Mouse (Mus musculus) kidney, embryonic 15.5 days (tissue): ENCODE measurements around the gene Mprip. TPM values are rescaled to one million over a fixed set of nuclear protein-coding genes. Genes with fewer than 3 reads are reported as not detected.
A peak's percentile ranks its signal among the peaks of the same experiment; 100 is the strongest.
"Not testable (repeated sequence)": the region's sequence is repeated elsewhere in the genome, so short reads cannot be mapped to it uniquely, and the experiment has no call there.

ENCODE experiments used
- ATAC-seq: fragments of 200-750 bp; cut with Nextera tagmentation; replicated peaks from 2 replicates; pipeline ENCODE4 v1.8.0; 2017; ENCODE audit warnings: moderate TSS enrichment; ENCODE audit not compliant: low FRiP score
- H3K27ac ChIP-seq: fragments of 300-500 bp; sonication (generic); 2 replicates; pipeline ENCODE4 v1.5.1; 2015; ENCODE audit warnings: mild to moderate bottlenecking, inconsistent platforms
- H3K27me3 ChIP-seq: fragments of 300-500 bp; sonication (generic); 2 replicates; pipeline ENCODE4 v1.6.1; 2015; ENCODE audit warnings: inconsistent platforms
- H3K36me3 ChIP-seq: fragments of 300-500 bp; sonication (generic); 2 replicates; pipeline ENCODE4 v1.6.1; 2015; ENCODE audit warnings: inconsistent platforms
- H3K4me1 ChIP-seq: fragments of 300-500 bp; sonication (generic); 2 replicates; pipeline ENCODE4 v1.6.1; 2015; ENCODE audit warnings: inconsistent platforms
- H3K4me2 ChIP-seq: fragments of 300-500 bp; sonication (generic); 2 replicates; pipeline ENCODE4 v1.6.1; 2015; ENCODE audit warnings: moderate library complexity, mild to moderate bottlenecking, inconsistent platforms
- H3K4me3 ChIP-seq: fragments of 300-500 bp; sonication (generic); replicated peaks from 2 replicates; pipeline ENCODE4 v1.5.1; 2015; ENCODE audit warnings: mild to moderate bottlenecking, inconsistent platforms
- H3K9ac ChIP-seq: fragments of 300-500 bp; sonication (generic); 2 replicates; pipeline ENCODE4 v1.6.1; 2015; ENCODE audit warnings: mild to moderate bottlenecking, inconsistent platforms
- H3K9me3 ChIP-seq: fragments of 300-500 bp; sonication (generic); replicated peaks from 2 replicates; pipeline ENCODE4 v1.6.1; 2016; ENCODE audit warnings: inconsistent platforms
- WGBS: fragments of 180-500 bp; shearing (Covaris S2); methylation state at CpG from one replicate; pipeline ENCODE4 v1.1.7; 2015; ENCODE audit warnings: mixed read lengths; 5-methylcytosine and 5-hydroxymethylcytosine counted together
- polyA plus RNA-seq: library from polyadenylated mRNA; unstranded; fragments of >200 nt; fragmentation: Nextera tagmentation; extraction: Ambion mirVana; gene quantifications from 2 replicates; pipeline ENCODE4 v1.2.1, GENCODE M21; 2015

Mprip gene
- 46.7 and 51.3 TPM in 2 replicates for polyA plus RNA-seq

DNA sequence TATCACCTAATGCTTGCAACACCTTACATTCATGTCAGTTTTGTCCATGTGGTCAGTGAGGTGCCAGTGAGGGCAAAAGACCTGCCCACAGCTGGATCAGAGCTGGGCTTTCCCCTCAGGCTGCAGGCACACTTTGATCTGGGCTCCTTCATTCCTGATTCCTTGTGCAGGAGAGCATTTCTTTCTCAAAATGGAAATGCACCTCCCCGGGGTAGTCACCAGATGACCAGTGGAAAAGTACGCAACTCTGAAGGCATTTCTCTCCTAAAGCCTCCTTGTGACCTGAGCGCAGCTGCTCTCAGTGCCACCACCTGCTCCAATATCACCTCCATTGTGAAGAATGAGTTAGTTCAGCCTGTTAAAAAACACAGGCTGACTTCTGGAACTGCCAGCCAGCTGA is at the start of gene Mprip:
Mprip (plus strand) TSS at position 301 of the 400 bp plus-strand sequence.
- no peaks in the 10 kb centered on the region for H3K9me3 ChIP-seq
- peak within 1 kb of the TSS; percentile 51 for H3K9ac ChIP-seq
- ATAC-seq = no peak
- peaks cover 42% of the 10 kb centered on the region for H3K4me1 ChIP-seq
- H3K4me2 ChIP-seq = peak within 1 kb of the TSS; percentile 88
- H3K4me3 ChIP-seq = peak within 1 kb of the TSS; percentile 84
- no peaks in the 10 kb centered on the region for H3K27me3 ChIP-seq
- peak within 1 kb of the TSS; percentile 94 for H3K27ac ChIP-seq
- 64% methylated on average over 3 of the region's 3 CpGs for WGBS
- no peaks in the 10 kb centered on the region for H3K36me3 ChIP-seq

DNA sequence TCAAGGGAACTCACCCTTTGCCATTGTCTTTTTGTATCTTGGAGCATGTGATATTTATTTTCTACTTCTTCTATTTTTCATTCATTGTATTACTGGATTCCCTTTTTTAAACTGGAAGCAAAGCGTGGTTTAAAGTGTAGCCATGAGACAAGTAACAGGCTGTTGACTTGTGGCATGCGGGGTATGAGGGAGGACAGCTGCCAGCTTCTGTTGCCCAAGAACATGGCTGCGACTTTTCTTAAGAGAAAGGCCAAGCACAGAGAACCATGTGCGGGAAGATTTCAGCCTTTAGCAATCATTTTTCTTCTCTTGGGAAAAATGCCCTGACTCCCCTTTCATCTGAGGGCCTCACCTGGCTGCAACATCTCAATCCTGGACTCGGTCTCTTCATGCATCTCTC is 49.5 kb upstream of the Mprip start:
- Histone ChIP-seq H3K36me3 (no peaks in the 10 kb centered on the region), H3K4me1 (no peaks in the 10 kb centered on the region), H3K27me3 (no peaks in the 10 kb centered on the region), H3K4me3 (no peak overlapping the region), H3K9me3 (no peaks in the 10 kb centered on the region), H3K27ac (no peak overlapping the region), H3K4me2 (no peak overlapping the region), H3K9ac (no peak overlapping the region)
- no peak for ATAC-seq
- 81% methylated on average over 5 of the region's 5 CpGs for WGBS

DNA sequence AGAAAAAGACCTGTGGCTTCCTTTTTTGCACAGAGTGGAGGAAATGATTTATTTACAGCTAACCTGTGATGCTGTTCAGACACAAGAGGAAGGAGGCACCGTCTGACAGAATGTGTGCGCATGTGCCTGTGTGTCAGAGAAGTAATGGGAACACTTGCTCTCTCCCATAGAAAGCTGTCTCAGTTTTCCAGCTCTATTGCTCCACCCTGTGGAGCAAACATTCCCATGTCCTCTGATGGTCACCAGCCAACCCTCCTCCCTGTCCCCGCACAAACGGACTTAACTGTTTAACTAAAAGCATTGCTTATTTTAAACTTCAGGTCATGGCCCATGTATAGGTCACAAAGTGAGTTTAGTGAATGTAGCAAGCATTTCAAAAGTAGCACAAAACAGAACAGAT is 47.0 kb upstream of the Mprip start:
- Histone ChIP-seq H3K36me3 (no peaks in the 10 kb centered on the region), H3K4me2 (no peak overlapping the region), H3K27ac (no peak overlapping the region), H3K4me1 (no peaks in the 10 kb centered on the region), H3K4me3 (no peak overlapping the region), H3K9ac (no peak overlapping the region), H3K27me3 (no peaks in the 10 kb centered on the region), H3K9me3 (no peaks in the 10 kb centered on the region)
- 32% methylated on average over 4 of the region's 4 CpGs for WGBS
- no peak for ATAC-seq

DNA sequence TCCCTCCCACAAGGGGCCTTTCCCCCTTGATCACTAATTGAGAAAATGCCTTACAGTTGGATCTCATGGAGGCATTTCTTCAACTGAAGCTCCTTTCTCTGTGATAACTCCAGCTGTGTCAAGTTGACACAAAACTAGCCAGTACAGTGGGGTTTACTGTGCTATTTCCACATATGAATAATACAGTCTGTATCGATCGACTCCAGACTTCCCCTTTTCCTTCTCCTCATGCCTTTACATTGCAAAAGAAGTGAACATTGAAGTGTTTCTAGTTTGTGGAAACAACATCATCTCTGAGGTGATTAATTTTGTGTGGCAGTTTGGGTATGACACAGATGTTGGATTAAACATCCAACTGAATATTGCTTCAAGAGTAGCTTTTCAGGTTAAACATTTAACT is 44.1 kb upstream of the Mprip start:
- H3K36me3 ChIP-seq, H3K4me1 ChIP-seq, H3K4me2 ChIP-seq, H3K27me3 ChIP-seq, H3K27ac ChIP-seq, ATAC-seq, H3K9ac ChIP-seq, H3K9me3 ChIP-seq, H3K4me3 ChIP-seq: not testable (repeated sequence)
- 91% methylated on average over 2 of the region's 2 CpGs for WGBS

DNA sequence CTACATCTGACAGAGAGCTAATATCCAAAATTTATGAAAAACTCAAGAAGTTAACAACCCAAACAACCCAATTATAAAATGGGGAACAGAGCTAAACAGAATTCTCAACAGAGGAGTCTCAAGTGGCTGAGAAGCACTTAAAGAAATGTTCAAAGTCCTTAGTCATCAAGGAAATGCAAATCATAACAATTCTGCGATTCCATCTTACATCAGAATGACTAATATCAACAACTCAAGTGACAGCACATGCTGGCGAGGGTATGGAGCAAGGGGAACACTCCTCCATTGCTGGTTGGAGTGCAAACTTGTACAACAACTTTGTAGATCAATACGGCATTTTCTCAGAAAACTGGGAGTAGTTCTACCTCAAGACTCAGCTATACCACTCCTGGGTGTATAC is 38.9 kb upstream of the Mprip start:
- WGBS = 76% methylated on average over 3 of the region's 3 CpGs
- ATAC-seq = no peak

DNA sequence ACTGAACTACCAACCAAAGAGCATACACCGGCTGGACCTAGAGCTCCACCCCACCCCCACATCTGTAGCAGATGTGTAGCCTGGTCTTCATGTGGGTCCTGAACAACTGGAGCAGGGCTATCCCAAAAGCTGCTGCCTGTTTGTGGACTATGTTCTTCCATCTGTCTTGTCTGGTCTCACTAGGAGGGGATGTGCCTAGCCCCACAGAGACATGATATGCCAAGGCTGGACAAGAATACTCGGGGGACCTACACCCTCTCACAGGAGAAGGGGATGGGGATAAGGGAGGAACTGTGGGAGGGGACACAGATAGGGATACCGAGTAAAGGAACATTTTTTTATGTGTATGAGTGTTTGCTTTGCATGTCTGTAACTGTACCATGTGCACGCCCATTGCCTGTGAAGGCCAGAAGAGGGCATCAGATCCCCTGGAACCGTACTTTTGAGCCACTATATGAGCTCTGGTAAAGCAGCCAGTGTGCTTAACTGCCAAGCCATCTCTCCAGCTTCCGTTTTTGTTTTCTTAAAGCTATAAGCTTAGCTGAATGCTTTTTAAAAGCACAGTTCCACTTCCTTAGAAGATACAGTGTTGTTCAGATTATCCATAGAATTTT is 37.0 kb upstream of the Mprip start:
- no peaks in the 10 kb centered on the region for H3K4me1 ChIP-seq
- no peak overlapping the region for H3K27ac ChIP-seq
- H3K4me2 ChIP-seq = no peak overlapping the region
- no peak overlapping the region for H3K4me3 ChIP-seq
- 0 out of 2 replicates have a peak, but pooled peaks have one; percentile 33 for ATAC-seq
- H3K9ac ChIP-seq = no peak overlapping the region
- WGBS = 30% methylated on average over 6 of the region's 6 CpGs
- H3K9me3 ChIP-seq = no peaks in the 10 kb centered on the region
- H3K36me3 ChIP-seq = no peaks in the 10 kb centered on the region
- H3K27me3 ChIP-seq = peaks cover 9% of the 10 kb centered on the region; the same call in 1 of the 2 replicates

More for the DNA sequence above, 38.9 kb upstream of the Mprip start:
- H3K27ac ChIP-seq = no peak overlapping the region
- H3K4me3 ChIP-seq = no peak overlapping the region
- H3K9me3 ChIP-seq = no peaks in the 10 kb centered on the region
- H3K4me2 ChIP-seq = no peak overlapping the region
- no peak overlapping the region for H3K9ac ChIP-seq
- H3K36me3 ChIP-seq = no peaks in the 10 kb centered on the region
- H3K27me3 ChIP-seq = peaks cover 9% of the 10 kb centered on the region; the same call in 1 of the 2 replicates
- no peaks in the 10 kb centered on the region for H3K4me1 ChIP-seq

DNA sequence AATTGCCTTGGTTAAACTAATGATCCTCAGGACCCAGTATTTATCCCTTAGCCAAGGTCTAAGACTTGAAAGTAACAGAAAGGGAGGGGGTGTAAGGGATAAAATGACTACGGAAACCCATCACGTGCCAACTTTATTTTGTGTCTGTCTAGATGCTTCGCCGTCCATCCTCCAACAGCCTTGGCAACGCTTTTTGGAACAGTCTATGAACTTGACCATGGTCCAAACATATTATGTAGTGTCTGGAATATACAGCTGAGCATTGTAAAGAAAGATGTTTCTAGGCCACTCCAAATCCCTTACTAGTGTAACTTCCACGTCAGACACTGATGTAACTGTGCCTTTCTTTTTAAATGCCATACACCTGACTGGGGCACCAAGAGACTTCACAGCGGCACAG is 34.9 kb upstream of the Mprip start:
- no peaks in the 10 kb centered on the region for H3K9me3 ChIP-seq
- no peaks in the 10 kb centered on the region for H3K36me3 ChIP-seq
- H3K9ac ChIP-seq = no peak overlapping the region
- H3K27ac ChIP-seq = no peak overlapping the region
- peaks cover 9% of the 10 kb centered on the region; the same call in 1 of the 2 replicates for H3K27me3 ChIP-seq
- 84% methylated on average over 7 of the region's 7 CpGs for WGBS
- no peak overlapping the region for H3K4me3 ChIP-seq
- no peak for ATAC-seq
- no peak overlapping the region for H3K4me2 ChIP-seq
- no peaks in the 10 kb centered on the region for H3K4me1 ChIP-seq

DNA sequence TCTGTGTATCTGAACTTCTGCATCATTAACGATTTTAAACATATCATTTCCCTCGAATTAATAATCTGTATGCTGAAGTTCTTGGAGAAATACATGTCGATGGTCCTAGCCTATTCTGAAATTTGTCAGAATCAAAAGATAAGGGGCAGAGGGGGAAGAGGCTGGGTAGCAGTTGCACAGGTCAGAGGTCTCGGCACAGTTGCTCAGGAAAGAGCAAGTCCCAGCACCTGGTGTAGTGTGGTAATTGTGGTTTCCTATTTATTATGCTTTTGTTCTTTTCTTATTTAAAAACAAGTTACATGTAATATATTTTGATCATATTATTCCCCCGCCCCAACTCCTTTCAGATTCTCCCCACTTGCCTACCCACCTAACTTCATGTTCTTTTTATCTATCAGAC is 32.9 kb upstream of the Mprip start:
- ATAC-seq = no peak
- 79% methylated on average over 5 of the region's 5 CpGs for WGBS

DNA sequence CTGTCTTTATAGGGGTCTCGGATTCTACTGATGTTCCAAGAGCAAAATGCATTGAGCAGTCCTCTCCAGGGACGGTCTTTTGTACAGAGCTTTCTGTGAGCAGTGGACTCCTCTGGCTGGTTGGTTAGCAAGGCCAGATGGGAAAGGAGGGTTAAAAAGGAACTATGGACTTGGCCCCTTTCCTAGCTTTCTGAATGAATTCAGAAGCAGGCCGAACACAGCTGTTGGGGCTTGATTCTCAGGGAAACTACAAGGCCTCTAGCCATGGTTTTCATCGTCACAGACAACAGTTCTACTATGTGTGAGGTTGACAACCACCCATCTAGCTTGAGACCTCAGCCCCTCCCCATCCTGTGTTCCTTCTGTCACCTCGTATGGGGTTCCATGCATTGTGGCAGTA is 31.2 kb upstream of the Mprip start:
- no peaks in the 10 kb centered on the region for H3K36me3 ChIP-seq
- no peaks in the 10 kb centered on the region for H3K27me3 ChIP-seq
- ATAC-seq = no peak
- no peaks in the 10 kb centered on the region for H3K9me3 ChIP-seq
- H3K4me1 ChIP-seq = no peaks in the 10 kb centered on the region
- no peak overlapping the region for H3K9ac ChIP-seq
- no peak overlapping the region for H3K27ac ChIP-seq
- no peak overlapping the region for H3K4me2 ChIP-seq
- 75% methylated on average over 5 of the region's 5 CpGs for WGBS
- H3K4me3 ChIP-seq = no peak overlapping the region

More for the DNA sequence above, 32.9 kb upstream of the Mprip start:
- H3K4me2 ChIP-seq = no peak overlapping the region
- no peaks in the 10 kb centered on the region for H3K4me1 ChIP-seq
- H3K9me3 ChIP-seq = no peaks in the 10 kb centered on the region
- no peaks in the 10 kb centered on the region for H3K36me3 ChIP-seq
- H3K4me3 ChIP-seq = no peak overlapping the region
- no peak overlapping the region for H3K9ac ChIP-seq
- no peak overlapping the region for H3K27ac ChIP-seq
- H3K27me3 ChIP-seq = peaks cover 4% of the 10 kb centered on the region; the same call in 1 of the 2 replicates

DNA sequence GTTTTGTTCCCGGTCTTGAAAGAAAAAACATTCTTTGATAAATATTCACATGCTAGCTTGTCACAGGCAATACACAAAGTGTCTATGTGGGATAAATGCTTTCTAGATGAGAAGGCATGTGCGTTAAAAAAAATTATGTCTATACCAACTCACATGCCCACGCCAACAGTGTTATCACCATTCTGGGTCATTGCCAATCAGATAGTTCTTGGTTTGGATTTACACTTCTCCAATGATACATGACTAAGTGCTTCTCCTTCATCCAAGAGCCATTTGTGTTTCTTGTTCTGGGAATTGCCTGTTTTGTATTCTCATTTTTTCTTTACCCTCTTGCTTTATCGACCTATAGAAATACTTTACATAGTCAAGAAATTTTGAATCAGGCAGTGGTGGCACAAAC is 29.1 kb upstream of the Mprip start:
- 82% methylated on average over 4 of the region's 4 CpGs for WGBS
- H3K9ac ChIP-seq = no peak overlapping the region

DNA sequence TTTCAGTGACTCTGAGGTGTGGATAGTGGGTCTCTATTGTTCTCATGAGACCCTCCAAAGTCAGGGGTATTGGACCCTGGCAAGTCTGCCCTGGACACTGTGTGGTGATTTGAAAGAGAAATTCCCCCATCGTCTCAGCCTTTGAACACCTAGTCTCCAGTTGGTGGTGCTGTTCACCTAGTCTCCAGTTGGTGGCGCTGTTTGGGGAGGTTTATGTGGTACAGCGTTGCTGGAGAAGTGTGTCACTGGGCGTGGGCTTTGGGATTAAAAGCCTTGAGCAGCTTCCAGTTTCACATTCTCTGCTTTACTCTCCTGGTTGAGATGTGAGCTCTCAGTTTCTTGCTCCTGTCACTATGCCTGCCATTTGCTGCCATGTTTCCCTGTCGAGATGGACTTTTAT is 28.1 kb upstream of the Mprip start:
- no peaks in the 10 kb centered on the region for H3K9me3 ChIP-seq

More for the DNA sequence above, 29.1 kb upstream of the Mprip start:
- H3K4me2 ChIP-seq = no peak overlapping the region
- H3K27ac ChIP-seq = no peak overlapping the region
- no peaks in the 10 kb centered on the region for H3K9me3 ChIP-seq
- no peak for ATAC-seq
- H3K4me3 ChIP-seq = no peak overlapping the region
- no peaks in the 10 kb centered on the region for H3K27me3 ChIP-seq
- H3K4me1 ChIP-seq = no peaks in the 10 kb centered on the region
- no peaks in the 10 kb centered on the region for H3K36me3 ChIP-seq

DNA sequence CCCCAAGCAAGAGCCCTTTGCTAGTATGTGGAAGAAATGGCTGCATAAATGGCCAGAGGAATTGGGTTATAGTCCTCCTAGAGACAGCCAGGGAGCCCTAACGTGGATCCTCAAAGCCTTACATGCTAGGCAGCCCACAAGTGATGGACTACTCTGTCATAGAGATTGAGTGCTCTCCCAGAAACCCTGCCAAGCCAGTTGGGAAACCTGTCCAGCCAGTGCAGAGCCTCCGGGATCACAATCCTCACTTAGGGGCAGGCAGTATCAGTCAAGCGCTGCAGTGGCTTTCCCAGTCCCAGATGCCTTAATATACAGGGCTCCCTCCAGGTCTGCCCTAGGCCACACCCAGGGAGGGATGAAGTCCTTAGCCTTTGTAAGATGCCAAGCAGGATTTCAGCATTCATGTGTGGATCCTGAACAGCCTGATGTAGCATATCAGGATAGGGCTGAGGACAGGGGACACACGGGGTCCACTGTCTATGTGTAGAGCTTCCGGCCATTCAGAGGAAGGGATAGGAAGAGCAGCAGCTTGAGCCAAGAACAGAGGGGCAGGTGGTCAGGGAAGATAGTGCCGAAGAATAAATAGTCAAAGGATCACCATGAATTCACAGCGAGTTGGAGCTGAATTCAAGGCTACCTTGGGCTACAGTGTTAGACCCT is 27.0 kb upstream of the Mprip start:
- H3K27ac ChIP-seq = no peak overlapping the region
- no peaks in the 10 kb centered on the region for H3K4me1 ChIP-seq
- no peak overlapping the region for H3K4me3 ChIP-seq
- H3K27me3 ChIP-seq = no peaks in the 10 kb centered on the region
- no peak overlapping the region for H3K9ac ChIP-seq
- H3K9me3 ChIP-seq = no peaks in the 10 kb centered on the region
- ATAC-seq = no peak
- no peaks in the 10 kb centered on the region for H3K36me3 ChIP-seq
- H3K4me2 ChIP-seq = no peak overlapping the region
- 79% methylated on average over 7 of the region's 7 CpGs for WGBS

More for the DNA sequence above, 28.1 kb upstream of the Mprip start:
- Histone ChIP-seq H3K36me3 (no peaks in the 10 kb centered on the region), H3K4me1 (no peaks in the 10 kb centered on the region), H3K27me3 (no peaks in the 10 kb centered on the region), H3K9ac (no peak overlapping the region), H3K4me3 (no peak overlapping the region), H3K27ac (no peak overlapping the region), H3K4me2 (no peak overlapping the region)
- no peak for ATAC-seq
- 22% methylated on average over 5 of the region's 5 CpGs for WGBS
